Mouse (Mus musculus) gastrocnemius, adult 18-20 months (tissue): ENCODE results near the gene Poln. TPM values are rescaled to one million over a fixed set of nuclear protein-coding genes. Genes with fewer than 3 reads are reported as not detected.
A peak's percentile ranks its signal among the peaks of the same experiment; 100 is the strongest.

Source experiments
- DNase-seq: peaks from one replicate; pipeline ENCODE4 v3.0.0; 2021; ENCODE audit warnings: low spot score
- total RNA-seq, 2 experiments: library from RNA; stranded (reverse); gene quantifications; 2 replicates each; pipeline ENCODE4 v1.2.3; 2021

Gene Poln
- total RNA-seq, 2 experiments from 2014 or later = 0.68 to 0.78 TPM

GRCm38 (mm10) chr5:34186961-34187391 lies 17.7 kb upstream of the Poln start:
- peak; percentile 54 for DNase-seq

GRCm38 (mm10) chr5:34186391-34186790 lies 17.1 kb upstream of the Poln start:
- DNase-seq = no peak

GRCm38 (mm10) chr5:34185791-34186190 lies 16.5 kb upstream of the Poln start:
- DNase-seq = no peak

- no peak for DNase-seq
These were observed 15.9 kb upstream of the Poln start for GRCm38 (mm10) chr5:34185051-34185580.

GRCm38 (mm10) chr5:34183976-34184375 lies 14.7 kb upstream of the Poln start:
- no peak for DNase-seq

GRCm38 (mm10) chr5:34183156-34183880 lies 14.1 kb upstream of the Poln start:
- DNase-seq = peak; percentile 63

GRCm38 (mm10) chr5:34182486-34182885 lies 13.2 kb upstream of the Poln start:
- peak; percentile 40 for DNase-seq

GRCm38 (mm10) chr5:34177821-34178220 lies 8.6 kb upstream of the Poln start:
- no peak for DNase-seq

GRCm38 (mm10) chr5:34177091-34177490 lies 7.8 kb upstream of the Poln start:
- DNase-seq = no peak

- no peak for DNase-seq
These were observed 7.4 kb upstream of the Poln start for GRCm38 (mm10) chr5:34176691-34177090.

- DNase-seq = no peak
These were observed 6.1 kb upstream of the Poln start for GRCm38 (mm10) chr5:34175403-34175694.

GRCm38 (mm10) chr5:34174550-34175402 lies 5.5 kb upstream of the Poln start:
- no peak for DNase-seq

GRCm38 (mm10) chr5:34174021-34174420 lies 4.8 kb upstream of the Poln start:
- DNase-seq = no peak

GRCm38 (mm10) chr5:34170726-34171125 lies 1.5 kb upstream of the Poln start:
- no peak for DNase-seq

GRCm38 (mm10) chr5:34169954-34170353 lies 706 bp upstream of the Poln start:
- no peak for DNase-seq

- DNase-seq = no peak
These were observed 1.4 kb downstream of the Poln start for GRCm38 (mm10) chr5:34167857-34168256.

- no peak for DNase-seq
These were observed 3.5 kb downstream of the Poln start for GRCm38 (mm10) chr5:34165793-34166192.

- DNase-seq = no peak
These were observed 20.8 kb downstream of the Poln start for GRCm38 (mm10) chr5:34148476-34148875.

GRCm38 (mm10) chr5:34147554-34147953 lies 21.7 kb downstream of the Poln start:
- no peak for DNase-seq

GRCm38 (mm10) chr5:34139751-34140150 lies 29.5 kb downstream of the Poln start:
- peak; percentile 8 for DNase-seq

GRCm38 (mm10) chr5:34132731-34133130 lies 36.5 kb downstream of the Poln start:
- DNase-seq = no peak

GRCm38 (mm10) chr5:34124131-34124530 lies 45.1 kb downstream of the Poln start:
- DNase-seq = no peak
